Mouse (Mus musculus) lung, postnatal 25 days (tissue): ENCODE results near the gene Fam168a.
"Not testable (repeated sequence)": the region's sequence is repeated elsewhere in the genome, so short reads cannot be mapped to it uniquely, and the experiment has no call there.

Source experiments
- DNase-seq: peaks from one replicate; pipeline ENCODE4 v3.0.0; 2022; ENCODE audit warnings: low spot score

Gene Fam168a

DNA sequence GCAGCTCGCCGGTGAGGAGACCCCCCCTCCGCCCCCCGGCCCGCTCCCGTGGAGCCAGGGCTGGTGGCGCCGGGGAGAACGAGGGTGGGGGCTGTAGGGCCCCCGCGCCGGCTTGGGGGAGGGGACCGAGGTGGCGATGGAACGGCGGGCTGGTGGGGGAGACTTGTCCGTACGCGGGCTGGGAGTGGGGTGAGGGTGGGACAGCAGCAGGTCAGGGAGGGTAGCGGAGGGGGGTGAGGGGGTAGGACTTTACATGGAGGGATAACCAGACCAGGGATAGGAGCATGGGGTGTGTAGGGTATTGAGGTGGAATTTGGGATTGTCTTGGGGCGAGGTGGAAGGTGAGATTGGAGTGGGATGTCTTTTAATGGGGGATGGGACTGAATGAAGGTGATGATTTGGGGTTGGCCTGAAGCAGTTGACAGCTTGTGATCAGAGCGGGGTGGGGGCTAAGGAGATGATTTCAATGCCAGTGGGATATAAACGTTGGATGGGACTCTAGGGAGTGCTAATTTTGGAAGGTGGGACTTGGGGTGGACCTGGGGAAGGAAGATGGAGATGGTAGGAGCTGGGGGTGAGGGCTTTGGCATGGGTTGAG is 547 bp downstream of the Fam168a start:
- no peak for DNase-seq

- no peak for DNase-seq
Observed at GRCm38 (mm10) chr7:100718741-100719140, 12.3 kb downstream of the Fam168a start.

- DNase-seq, result no peak
Observed at GRCm38 (mm10) chr7:100722268-100722667, 15.8 kb downstream of the Fam168a start.

DNA sequence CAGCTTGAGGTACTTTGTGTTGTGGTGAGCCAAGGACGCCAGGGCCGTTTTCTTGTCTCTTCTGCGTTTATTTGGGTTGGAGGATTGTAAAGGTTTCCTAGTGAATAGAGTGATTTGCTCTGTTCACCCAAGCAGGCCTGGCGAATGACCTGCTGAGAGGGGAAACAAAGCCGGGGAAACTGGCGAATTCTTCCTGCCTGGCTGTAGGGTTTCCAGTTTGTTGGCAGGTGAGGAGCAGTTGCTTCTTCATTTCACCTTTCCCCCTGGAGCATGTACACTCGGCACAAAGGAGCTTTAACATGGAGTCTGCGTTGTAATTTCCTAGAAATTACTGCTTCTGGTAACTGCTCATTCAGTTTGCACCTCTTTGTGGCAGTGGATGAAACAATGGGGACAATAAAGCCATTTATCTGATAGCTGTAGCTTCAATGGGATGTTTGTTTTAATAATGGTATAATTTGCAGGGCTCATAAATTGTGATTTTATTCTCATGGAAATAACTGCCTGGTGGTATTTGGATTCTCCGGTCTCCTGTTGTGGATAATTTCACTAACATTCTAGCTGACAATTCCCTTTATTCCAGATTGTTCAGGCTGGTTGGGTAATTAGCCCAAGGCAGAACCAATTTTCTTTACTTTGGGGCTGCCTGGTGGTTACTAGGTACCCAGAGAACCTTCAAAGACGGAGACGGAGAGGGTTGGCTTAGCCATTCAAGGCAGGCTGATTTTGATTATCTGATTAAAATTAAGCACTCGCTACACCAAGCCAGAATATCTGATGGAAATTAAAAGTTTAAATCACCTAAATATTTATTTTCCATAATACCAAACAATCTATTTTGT is 17.2 kb downstream of the Fam168a start:
- DNase-seq, result no peak

DNA sequence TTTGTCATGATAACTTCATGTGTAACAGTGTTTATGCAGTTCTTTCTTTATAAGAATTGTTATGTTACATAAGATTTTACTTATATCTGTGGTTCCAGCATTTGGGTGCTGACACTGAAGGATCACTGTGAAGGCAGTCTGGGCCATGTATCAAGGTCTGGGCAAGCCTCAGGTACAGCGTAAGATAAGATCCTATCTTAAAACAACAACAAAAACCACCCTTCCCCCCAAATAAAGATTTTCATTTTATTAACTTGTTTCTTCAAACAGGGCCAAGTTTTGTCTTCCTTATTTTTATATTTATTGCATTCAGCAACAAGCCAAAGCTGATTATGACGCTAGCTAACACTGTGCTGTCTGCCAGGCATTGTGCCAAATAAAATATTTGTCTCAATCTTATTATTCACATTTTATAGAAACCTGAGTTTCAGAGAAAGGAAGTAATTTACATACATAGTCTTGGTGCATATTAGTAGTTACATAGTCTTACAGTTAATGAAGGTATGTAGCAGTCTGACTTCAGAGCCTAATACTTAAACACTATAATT is 21.2 kb downstream of the Fam168a start:
- DNase-seq, result no peak

- DNase-seq, result no peak
Observed at GRCm38 (mm10) chr7:100729778-100730177, 23.3 kb downstream of the Fam168a start.

DNA sequence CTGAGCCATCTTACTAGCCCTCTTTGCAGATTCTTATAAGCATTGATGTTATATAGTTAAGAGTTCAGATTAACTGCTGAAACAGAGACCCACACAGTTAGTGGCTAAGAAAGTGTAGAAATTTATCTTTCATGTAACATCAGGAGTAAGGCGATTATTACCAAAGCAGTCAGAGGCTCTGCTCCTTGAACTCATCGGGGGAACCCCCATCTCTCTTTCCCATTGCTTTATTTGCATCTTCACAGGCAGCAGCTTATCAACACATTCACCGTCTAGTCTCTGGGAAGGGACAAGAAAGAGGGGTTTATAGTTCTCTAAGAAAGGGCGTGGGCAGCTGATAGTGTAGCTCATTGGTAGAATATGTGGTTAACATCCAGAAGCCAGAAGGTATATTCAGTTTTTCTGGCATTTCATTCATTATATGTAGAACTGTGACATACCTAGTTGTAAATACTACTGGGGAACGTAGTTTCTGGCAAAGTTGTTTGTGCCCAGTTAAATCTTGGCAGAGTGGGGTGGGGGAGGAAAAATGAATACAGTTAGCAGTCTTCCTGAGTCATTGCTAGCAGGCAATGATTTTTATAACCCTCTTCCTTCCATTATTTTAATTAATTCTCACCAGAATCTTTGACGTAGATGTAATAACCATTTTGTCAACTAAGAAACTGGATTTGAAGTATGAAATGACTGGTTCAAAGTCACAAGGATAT is 26.1 kb downstream of the Fam168a start:
- DNase-seq, result no peak

DNA sequence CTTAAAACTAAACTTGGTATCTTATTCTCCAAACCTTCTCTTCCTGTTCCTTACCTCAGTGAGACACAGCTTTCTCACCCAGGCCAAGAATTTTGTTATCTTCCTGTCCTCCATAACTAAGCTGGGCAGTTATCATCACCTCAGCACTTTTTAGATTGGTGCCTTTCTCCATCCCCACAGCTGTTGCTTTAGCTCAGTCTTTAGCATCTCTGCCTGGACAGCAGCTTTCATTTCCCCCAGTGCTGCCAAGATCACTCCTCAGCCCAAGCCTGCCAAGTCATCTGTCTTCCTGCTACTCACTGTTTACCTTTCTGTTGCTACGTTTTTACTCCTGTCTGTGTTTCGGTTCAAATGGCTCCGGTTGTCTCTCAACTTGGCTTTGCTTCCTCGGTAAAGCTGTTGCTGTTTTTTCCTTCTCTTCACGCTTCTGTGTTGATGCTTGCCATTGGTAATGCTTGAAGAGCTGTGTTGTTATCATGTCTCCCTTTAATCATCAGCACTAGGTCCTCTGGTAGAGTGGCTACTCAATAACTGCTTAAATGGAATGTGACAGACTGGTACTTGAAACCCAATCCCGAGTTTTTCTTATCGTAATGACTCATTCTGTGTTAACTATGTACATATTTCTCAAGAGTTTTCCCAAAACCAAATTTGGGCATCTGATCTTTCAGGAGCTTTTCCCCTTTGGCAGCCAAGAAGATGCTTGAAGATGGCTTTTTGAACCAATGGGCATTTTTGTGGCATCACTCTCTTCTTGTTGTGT is 26.8 kb downstream of the Fam168a start:
- peak; percentile 58 for DNase-seq

GRCm38 (mm10) chr7:100734201-100734600 is 27.8 kb downstream of the Fam168a start:
- DNase-seq, result no peak

GRCm38 (mm10) chr7:100734905-100735304 is 28.5 kb downstream of the Fam168a start:
- not testable (repeated sequence) for DNase-seq

DNA sequence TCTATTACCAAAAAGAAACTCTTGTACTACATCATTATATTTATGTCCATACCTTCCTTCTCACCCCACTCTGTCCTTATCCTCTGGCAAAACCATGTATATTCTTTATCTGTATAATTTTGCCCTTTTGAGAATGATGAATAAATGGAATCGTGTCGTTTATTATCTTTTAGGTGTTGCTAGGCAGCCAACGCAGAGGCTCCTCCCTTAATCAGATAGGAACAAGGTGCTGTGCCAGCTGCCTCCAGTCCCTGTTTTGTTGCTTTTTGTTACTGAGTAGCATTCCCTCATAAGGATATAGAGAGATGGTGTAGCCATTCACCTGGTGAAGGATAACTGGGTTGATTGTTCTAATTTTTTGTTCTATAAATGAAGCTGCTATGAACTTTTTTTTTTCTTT is 29.7 kb downstream of the Fam168a start:
- no peak for DNase-seq

DNA sequence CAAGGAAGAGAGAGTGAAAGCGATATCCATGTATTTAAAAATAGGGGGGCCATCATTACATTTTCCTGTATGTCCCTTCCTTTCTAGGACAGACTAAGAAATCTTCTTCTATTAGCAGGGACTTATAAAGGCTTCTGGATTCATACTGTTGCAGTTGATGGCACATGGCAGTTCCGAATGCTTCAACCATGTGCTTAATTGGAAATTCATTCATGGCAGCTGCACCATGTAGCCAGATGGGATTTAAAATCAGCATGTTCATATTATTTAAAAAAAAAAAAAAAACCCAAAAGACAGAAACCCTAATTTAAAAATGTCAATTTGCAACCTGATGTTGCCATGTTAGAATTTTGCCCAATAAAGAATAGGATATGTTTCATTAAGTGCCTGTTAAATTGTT is 37.9 kb downstream of the Fam168a start:
- DNase-seq, result no peak

DNA sequence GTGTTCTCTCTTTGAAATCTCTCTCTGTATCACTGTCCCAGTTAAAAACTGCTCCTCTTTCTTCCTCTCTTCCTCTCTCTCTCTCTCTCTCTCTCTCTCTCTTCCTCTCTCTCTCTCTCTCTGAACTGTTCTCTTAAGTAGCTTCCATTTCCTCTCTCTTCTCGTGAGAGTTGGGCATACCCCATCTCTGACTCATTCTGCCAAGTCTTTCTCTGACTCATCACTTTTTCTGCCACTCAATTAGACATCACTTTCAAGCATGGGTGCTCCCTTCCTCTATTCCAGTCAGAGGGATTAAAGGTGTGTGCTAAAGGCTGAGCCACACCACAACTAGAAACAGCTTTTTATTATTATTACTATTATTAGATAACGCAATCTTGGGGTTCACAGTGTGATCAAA is 43.7 kb downstream of the Fam168a start:
- no peak for DNase-seq

DNA sequence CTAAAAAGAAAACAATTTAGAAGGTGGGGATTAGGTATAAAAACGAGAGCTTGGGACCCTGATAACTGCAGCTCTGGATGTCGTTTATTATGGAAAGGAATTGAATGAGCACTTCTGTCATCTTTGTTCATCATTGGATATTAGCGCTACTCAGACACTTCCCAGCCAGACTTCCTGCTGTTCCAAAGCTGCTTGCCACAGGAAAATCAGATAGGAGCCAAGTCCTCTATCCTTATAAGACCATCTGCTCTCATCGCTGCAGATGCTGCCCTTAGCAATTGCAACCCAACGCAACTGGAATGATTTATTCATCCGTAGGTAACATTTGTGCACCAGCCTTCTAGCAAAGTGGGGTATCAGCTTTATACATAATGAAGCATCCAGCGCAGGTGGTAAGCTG is 52.3 kb downstream of the Fam168a start:
- DNase-seq, result no peak

- DNase-seq, result peak; percentile 27
Observed at GRCm38 (mm10) chr7:100762726-100763125, 56.3 kb downstream of the Fam168a start.

GRCm38 (mm10) chr7:100767568-100767967 is 61.1 kb downstream of the Fam168a start:
- no peak for DNase-seq

GRCm38 (mm10) chr7:100768009-100768408 is 61.6 kb downstream of the Fam168a start:
- DNase-seq, result no peak

DNA sequence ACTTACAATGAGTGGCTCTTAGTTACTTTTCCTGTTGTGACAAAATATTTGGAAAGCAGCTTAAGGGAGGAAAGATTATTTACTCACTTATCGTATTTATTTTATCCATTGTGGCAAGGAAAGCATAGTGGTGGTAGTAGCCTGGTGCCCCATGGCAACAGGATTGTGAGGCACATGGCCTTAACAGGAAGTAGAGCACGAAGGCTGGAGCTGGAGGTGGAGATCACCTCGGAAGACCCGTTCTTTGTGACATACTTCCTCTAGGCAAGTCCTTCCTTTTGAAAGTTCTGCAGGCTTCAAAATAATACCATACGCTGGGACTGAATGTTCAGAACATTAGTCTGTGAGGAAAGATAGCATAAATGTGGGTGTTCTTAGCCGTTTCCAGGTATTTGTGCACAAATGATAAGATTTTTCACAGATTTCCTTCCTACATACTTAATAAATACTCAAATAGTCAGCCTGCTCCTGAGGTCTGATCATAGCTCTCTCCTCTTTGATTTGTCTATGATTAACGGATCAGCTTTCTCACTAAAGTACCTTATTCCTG is 63.2 kb downstream of the Fam168a start:
- DNase-seq, result no peak

GRCm38 (mm10) chr7:100770669-100771341 is 64.4 kb downstream of the Fam168a start:
- no peak for DNase-seq

GRCm38 (mm10) chr7:100774189-100774588 is 67.8 kb downstream of the Fam168a start:
- DNase-seq, result no peak

DNA sequence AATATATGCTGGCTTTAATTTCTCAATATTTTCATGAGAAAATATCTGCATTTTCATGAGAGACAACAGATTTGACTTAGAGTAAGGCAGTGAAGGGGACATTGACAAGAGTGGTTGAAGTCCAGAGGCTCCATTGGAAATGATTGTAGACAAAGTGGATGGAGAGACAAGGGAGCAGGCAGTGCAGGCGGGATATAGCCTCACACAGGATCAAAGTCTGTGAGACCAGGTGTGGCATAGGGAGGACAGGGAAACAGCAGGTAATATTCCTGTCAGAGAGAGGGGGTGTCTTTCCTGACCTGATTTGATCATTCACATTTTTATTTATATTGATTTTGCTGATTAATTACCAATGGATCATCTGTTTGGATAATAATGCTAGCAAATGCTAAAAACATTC is 69.4 kb downstream of the Fam168a start:
- no peak for DNase-seq
